Mouse (Mus musculus): ENCODE measurements around the gene Alox5. TPM values are rescaled to one million over a fixed set of nuclear protein-coding genes. Genes with fewer than 3 reads are reported as not detected.

The Alox5 gene
- polyA plus RNA-seq, 1 experiment from 2014 or later, result 2.3 TPM

DNA sequence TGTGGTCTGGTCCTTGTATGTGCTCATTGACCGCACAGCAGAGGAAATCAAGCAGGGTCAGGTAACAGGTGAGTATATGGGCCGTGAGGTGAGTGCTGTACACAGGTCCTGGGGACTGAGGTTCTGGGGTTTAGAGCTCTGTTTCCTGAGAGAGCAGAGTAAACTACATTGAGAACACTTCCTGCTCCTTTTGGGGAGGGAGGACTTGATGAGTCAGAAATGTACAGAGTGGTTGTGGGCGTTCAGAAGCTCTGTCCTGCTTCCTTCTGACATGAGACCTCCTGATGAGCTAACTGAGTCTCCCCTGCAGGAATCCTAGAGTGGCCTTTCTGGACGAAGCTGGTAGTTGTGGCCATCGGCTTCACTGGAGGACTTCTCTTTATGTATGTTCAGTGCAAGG is 55.3 kb downstream of the Alox5 start:
- H3K4me1 ChIP-seq, result no peaks in the 10 kb centered on the region
- WGBS, result 83% methylated on average over 5 of the region's 5 CpGs
- H3K4me2 ChIP-seq (replicated peaks), result no peak overlapping the region
- no peak overlapping the region for H3K9ac ChIP-seq
- no peak overlapping the region for H3K4me3 ChIP-seq (replicated peaks)
- peaks cover 7% of the 10 kb centered on the region; the same call in 1 of the 2 replicates for H3K36me3 ChIP-seq
- no peaks in the 10 kb centered on the region for H3K9me3 ChIP-seq (replicated peaks)
- no peaks in the 10 kb centered on the region for H3K27me3 ChIP-seq
- ATAC-seq (ENCODE audit: insufficient number of reproducible peaks, low FRiP score, low TSS enrichment, low read depth), result no peak
- no peak overlapping the region for H3K27ac ChIP-seq (replicated peaks)

DNA sequence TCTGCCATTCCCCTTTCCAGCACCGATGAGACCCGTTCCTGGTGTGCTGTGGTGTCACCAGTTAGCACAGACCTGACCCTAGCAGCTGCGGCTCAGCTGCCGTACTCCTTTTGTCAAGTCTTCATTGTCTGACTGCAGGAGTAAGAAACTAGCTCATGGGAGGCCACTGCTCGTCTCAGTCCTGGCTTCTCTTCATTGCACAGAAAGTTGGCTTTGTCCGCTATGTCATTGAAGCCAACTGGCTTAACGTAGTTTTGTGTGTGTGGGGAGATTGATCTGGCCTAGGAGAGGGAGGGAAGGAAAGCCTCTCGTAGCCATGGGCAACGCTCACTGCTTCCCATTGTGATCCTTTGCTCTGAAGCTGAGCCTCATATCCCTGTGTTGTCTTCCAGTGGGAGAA is 55.7 kb downstream of the Alox5 start:
- ATAC-seq (ENCODE audit: insufficient number of reproducible peaks, low FRiP score, low TSS enrichment, low read depth), result no peak

GRCm38 (mm10) chr6:116402426-116402825 is 58.6 kb downstream of the Alox5 start:
- Histone ChIP-seq H3K27me3 (no peaks in the 10 kb centered on the region), H3K9ac (no peak overlapping the region), H3K36me3 (peaks cover 7% of the 10 kb centered on the region; the same call in 1 of the 2 replicates), H3K4me2 (replicated peaks) (no peak overlapping the region), H3K9me3 (replicated peaks) (no peaks in the 10 kb centered on the region), H3K27ac (replicated peaks) (no peak overlapping the region), H3K4me3 (replicated peaks) (no peak overlapping the region), H3K4me1 (no peaks in the 10 kb centered on the region)
- ATAC-seq (ENCODE audit: insufficient number of reproducible peaks, low FRiP score, low TSS enrichment, low read depth), result no peak
- WGBS, result 87% methylated on average over 3 of the region's 3 CpGs

More for the DNA sequence above, 55.7 kb downstream of the Alox5 start:
- H3K27me3 ChIP-seq, result no peaks in the 10 kb centered on the region
- no peak overlapping the region for H3K9ac ChIP-seq
- H3K4me1 ChIP-seq, result no peaks in the 10 kb centered on the region
- H3K4me3 ChIP-seq (replicated peaks), result no peak overlapping the region
- 86% methylated on average over 9 of the region's 9 CpGs for WGBS
- H3K27ac ChIP-seq (replicated peaks), result no peak overlapping the region
- H3K9me3 ChIP-seq (replicated peaks), result no peaks in the 10 kb centered on the region
- H3K4me2 ChIP-seq (replicated peaks), result no peak overlapping the region
- peaks cover 7% of the 10 kb centered on the region; the same call in 1 of the 2 replicates for H3K36me3 ChIP-seq

DNA sequence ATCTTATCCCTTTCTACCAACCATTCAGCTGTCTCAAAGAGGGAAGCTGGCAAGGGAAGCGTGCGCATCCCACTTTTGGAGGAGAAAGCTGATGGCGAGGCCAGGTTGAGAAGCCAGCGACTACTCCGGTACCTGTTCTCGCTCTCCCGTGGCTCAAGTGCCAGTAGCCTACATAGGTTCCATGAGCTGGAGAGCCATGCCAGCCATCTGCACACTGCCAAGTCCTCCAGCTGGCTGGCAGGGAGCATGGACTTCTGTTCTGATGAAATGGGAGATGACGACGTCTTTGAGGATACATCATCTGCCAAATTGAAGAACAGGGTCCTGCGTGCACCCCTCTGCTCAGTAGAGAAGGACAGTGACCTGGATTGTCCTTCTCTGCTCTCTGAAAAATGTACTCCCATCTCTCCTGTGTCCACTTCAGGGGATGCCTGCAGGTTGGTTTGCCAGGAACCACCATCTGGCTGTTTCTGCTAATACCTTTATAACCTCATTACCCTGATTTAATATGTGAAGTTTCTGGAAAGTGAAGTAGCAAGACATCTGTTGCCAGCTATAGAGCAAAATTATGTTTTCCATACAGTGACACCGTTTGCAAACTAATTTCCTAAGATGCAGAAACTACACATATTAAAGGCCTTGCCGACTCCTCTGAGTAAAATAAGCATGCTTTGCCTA is 59.1 kb downstream of the Alox5 start:
- Histone ChIP-seq H3K27ac (replicated peaks) (no peak overlapping the region), H3K4me2 (replicated peaks) (no peak overlapping the region), H3K36me3 (peaks cover 7% of the 10 kb centered on the region; the same call in 1 of the 2 replicates), H3K4me3 (replicated peaks) (no peak overlapping the region), H3K27me3 (no peaks in the 10 kb centered on the region), H3K9me3 (replicated peaks) (no peaks in the 10 kb centered on the region), H3K9ac (no peak overlapping the region), H3K4me1 (no peaks in the 10 kb centered on the region)
- no peak for ATAC-seq (ENCODE audit: insufficient number of reproducible peaks, low FRiP score, low TSS enrichment, low read depth)
- 94% methylated on average over 12 of the region's 12 CpGs for WGBS

DNA sequence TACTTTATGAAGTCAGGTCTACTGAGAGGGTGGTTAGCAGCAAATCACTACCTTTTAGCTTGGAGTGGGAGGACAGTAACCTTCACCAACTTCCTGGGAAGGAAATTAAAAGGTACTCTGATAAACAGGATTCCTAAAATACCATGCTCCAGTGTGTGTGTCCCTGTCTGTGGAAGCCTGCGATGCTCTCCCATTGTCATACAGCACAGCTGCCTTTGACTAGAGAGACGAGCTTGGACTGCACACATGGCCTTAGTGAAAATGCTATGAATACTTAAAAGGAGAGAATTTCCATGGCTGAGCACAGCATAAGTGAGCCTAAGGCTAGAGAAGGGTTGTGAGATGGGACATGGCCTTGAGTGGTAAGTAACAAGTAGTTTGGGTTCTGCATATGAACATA is 62.8 kb downstream of the Alox5 start:
- H3K36me3 ChIP-seq, result no peaks in the 10 kb centered on the region
- no peak overlapping the region for H3K27ac ChIP-seq (replicated peaks)
- H3K9me3 ChIP-seq (replicated peaks), result no peaks in the 10 kb centered on the region
- no peak overlapping the region for H3K4me3 ChIP-seq (replicated peaks)
- 66% methylated on average over 2 of the region's 2 CpGs for WGBS
- H3K4me2 ChIP-seq (replicated peaks), result no peak overlapping the region
- H3K9ac ChIP-seq, result no peak overlapping the region
- 0 out of 2 replicates have a peak, but pooled peaks have one; percentile 19 for ATAC-seq (ENCODE audit: insufficient number of reproducible peaks, low FRiP score, low TSS enrichment, low read depth)
- no peaks in the 10 kb centered on the region for H3K4me1 ChIP-seq
- H3K27me3 ChIP-seq, result no peaks in the 10 kb centered on the region

GRCm38 (mm10) chr6:116397621-116398020 is 63.4 kb downstream of the Alox5 start:
- Histone ChIP-seq H3K4me2 (replicated peaks) (no peak overlapping the region), H3K27me3 (no peaks in the 10 kb centered on the region), H3K9ac (no peak overlapping the region), H3K36me3 (no peaks in the 10 kb centered on the region), H3K4me1 (no peaks in the 10 kb centered on the region), H3K9me3 (replicated peaks) (no peaks in the 10 kb centered on the region), H3K4me3 (replicated peaks) (no peak overlapping the region), H3K27ac (replicated peaks) (no peak overlapping the region)
- WGBS, result 66% methylated on average over 6 of the region's 6 CpGs
- no peak for ATAC-seq (ENCODE audit: insufficient number of reproducible peaks, low FRiP score, low TSS enrichment, low read depth)

DNA sequence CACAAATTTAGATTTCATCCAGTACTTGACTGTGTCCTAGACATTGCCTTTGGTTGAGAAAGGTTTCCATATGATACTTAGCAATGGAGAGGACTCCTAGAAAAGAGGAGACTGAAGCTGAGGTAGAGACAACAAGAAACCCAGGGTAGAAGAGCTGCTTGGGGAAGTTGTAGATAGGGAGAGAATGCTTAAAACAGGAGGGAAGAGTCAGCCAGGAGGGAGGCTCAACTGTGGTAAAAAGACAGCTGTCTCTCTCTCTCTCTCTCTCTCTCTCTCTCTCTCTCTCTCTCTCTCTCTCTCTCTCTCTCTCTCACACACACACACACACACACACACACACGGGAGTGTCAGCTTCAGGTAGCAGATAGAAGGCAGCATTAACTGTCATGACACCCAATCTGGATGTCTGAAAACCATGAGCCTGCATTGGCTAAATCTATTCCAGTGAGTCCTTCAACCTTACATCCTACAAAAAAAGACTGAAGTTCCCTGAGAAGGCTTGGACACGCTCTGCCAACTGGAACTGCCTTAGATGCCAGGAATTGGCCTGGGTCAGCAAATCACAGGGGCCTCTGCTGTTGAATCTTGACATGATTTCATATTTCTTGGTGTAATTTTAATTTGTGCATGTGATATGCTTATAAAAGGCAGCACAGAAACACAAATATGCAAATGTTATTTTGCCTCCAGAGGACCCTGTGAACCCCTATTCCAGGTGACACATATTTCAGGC is 65.9 kb downstream of the Alox5 start:
- Histone ChIP-seq H3K4me3 (replicated peaks) (no peak overlapping the region), H3K36me3 (no peaks in the 10 kb centered on the region), H3K27ac (replicated peaks) (no peak overlapping the region), H3K9ac (no peak overlapping the region), H3K9me3 (replicated peaks) (no peaks in the 10 kb centered on the region), H3K27me3 (no peaks in the 10 kb centered on the region), H3K4me1 (no peaks in the 10 kb centered on the region), H3K4me2 (replicated peaks) (no peak overlapping the region)
- 67% methylated on average over 2 of the region's 2 CpGs for WGBS
- ATAC-seq (ENCODE audit: insufficient number of reproducible peaks, low FRiP score, low TSS enrichment, low read depth), result no peak

DNA sequence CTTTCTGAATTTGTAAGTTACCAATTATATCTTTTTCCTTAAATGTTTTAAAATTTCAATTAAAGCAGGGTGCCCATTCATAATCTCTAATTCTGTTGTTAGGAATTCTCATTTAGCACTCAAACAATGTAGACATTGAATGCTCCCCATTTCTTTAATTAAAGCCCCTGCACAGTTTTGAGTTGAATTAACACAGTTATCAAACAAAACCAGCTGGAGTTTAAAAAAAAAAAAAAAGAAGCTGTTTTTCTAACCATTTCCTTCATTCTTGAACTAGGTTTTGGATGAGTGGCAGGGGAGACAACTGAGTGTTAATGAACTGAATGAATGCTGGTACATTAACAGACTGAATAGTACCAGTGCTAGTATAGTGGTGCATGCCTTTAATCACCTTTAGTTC is 71.5 kb downstream of the Alox5 start:
- H3K27me3 ChIP-seq, result no peaks in the 10 kb centered on the region
- 0 out of 2 replicates have a peak, but pooled peaks cover 3% of the 10 kb centered on the region for H3K4me1 ChIP-seq
- H3K9me3 ChIP-seq (replicated peaks), result no peaks in the 10 kb centered on the region
- no peak overlapping the region for H3K4me3 ChIP-seq (replicated peaks)
- ATAC-seq (ENCODE audit: insufficient number of reproducible peaks, low FRiP score, low TSS enrichment, low read depth), result no peak
- no peak overlapping the region for H3K27ac ChIP-seq (replicated peaks)
- no peaks in the 10 kb centered on the region for H3K36me3 ChIP-seq
- H3K4me2 ChIP-seq (replicated peaks), result no peak overlapping the region
- H3K9ac ChIP-seq, result no peak overlapping the region

DNA sequence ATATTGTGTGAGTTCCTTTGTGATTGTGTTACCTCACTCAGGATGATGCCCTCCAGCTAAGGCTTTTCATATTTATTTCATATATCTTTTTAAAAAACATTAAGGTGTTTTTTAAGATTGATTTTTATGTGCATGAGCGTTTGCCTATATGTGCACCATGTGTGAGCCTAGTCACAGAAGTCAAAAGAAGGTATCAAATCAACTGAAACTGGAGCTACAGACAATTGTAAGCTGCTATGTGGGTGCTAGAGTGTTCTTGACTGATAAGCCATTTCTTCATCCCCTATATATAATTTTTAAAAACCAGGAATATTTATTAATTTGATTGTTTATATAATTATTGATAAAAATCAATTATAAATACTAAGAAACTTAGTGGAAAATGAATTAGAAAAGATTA is 72.9 kb downstream of the Alox5 start:
- Histone ChIP-seq H3K27ac (replicated peaks) (no peak overlapping the region), H3K4me1 (0 out of 2 replicates have a peak, but pooled peaks cover 3% of the 10 kb centered on the region), H3K4me3 (replicated peaks) (no peak overlapping the region), H3K36me3 (no peaks in the 10 kb centered on the region), H3K9me3 (replicated peaks) (no peaks in the 10 kb centered on the region), H3K9ac (no peak overlapping the region), H3K4me2 (replicated peaks) (no peak overlapping the region), H3K27me3 (no peaks in the 10 kb centered on the region)
- ATAC-seq (ENCODE audit: insufficient number of reproducible peaks, low FRiP score, low TSS enrichment, low read depth), result no peak
- 93% methylated on average over 1 of the region's 1 CpGs for WGBS

- no peak for ATAC-seq (ENCODE audit: insufficient number of reproducible peaks, low FRiP score, low TSS enrichment, low read depth)
- no peak overlapping the region for H3K9ac ChIP-seq
- H3K4me1 ChIP-seq, result 0 out of 2 replicates have a peak, but pooled peaks cover 3% of the 10 kb centered on the region
- H3K36me3 ChIP-seq, result no peaks in the 10 kb centered on the region
- WGBS, result 67% methylated on average over 3 of the region's 3 CpGs
- H3K4me3 ChIP-seq (replicated peaks), result no peak overlapping the region
- H3K27me3 ChIP-seq, result no peaks in the 10 kb centered on the region
- H3K9me3 ChIP-seq (replicated peaks), result no peaks in the 10 kb centered on the region
- no peak overlapping the region for H3K4me2 ChIP-seq (replicated peaks)
- no peak overlapping the region for H3K27ac ChIP-seq (replicated peaks)
Observed at GRCm38 (mm10) chr6:116386506-116386905, 74.5 kb downstream of the Alox5 start.

GRCm38 (mm10) chr6:116386045-116386415 is 74.9 kb downstream of the Alox5 start:
- H3K27ac ChIP-seq (replicated peaks), result no peak overlapping the region
- H3K27me3 ChIP-seq, result no peaks in the 10 kb centered on the region
- H3K4me2 ChIP-seq (replicated peaks), result no peak overlapping the region
- no peak overlapping the region for H3K4me3 ChIP-seq (replicated peaks)
- no peaks in the 10 kb centered on the region for H3K36me3 ChIP-seq
- H3K9ac ChIP-seq, result no peak overlapping the region
- 0 out of 2 replicates have a peak, but pooled peaks cover 3% of the 10 kb centered on the region for H3K4me1 ChIP-seq
- no peaks in the 10 kb centered on the region for H3K9me3 ChIP-seq (replicated peaks)
- WGBS, result 33% methylated on average over 4 of the region's 4 CpGs
- no peak; the same call in 1 of the 2 replicates for ATAC-seq (ENCODE audit: insufficient number of reproducible peaks, low FRiP score, low TSS enrichment, low read depth)
